Mouse (Mus musculus) bone marrow macrophage, adult 2 months (primary cell): Measurements from ENCODE around the gene March1.

Experiments used
- CTCF ChIP-seq: IDR thresholded peaks from 2 replicates; pipeline ENCODE4 v1.5.1; 2012; ENCODE audit warnings: low read depth, mild to moderate bottlenecking, low read length, moderate library complexity
- POLR2A ChIP-seq: IDR thresholded peaks from 2 replicates; pipeline ENCODE4 v1.6.1; 2012; ENCODE audit warnings: mild to moderate bottlenecking, low read depth, low read length, borderline replicate concordance

- TF ChIP-seq CTCF (no peak), POLR2A (no peak)
Observed at GRCm38 (mm10) chr8:66442778-66443177, 825.1 kb downstream of the March1 start.
